In genomic region chr5:139077311-139078155, GRCm38 (mm10) we compare ENCODE assay signal across 10 mouse cellular contexts.
DNase-seq lines count a peak whose midpoint lies in the region; ATAC-seq and TF ChIP-seq lines count a peak whose summit lies in the region.
"Had no signal": no experiment of that assay in that cellular context is flagged by ENCODE, and none has a peak within 500 bp of the region (broad histone marks: within the 10 kb centered on the region; RNA-seq: fewer than 3 reads in every experiment).

No protein-coding gene starts in this region.

- no peak overlapping the region for H3K27ac ChIP-seq in heart, embryonic 11.5 days (ENCODE audit: low read depth, low read length)
- peak overlapping the region; percentile 5; the same call in 1 of the 2 replicates for H3K27ac ChIP-seq in cerebellum, adult 2 months (ENCODE audit: insufficient read depth, low read length)
- peak overlapping the region; percentile 65 for H3K27ac ChIP-seq in intestine, embryonic 15.5 days

- no peak overlapping the region for H3K4me2 ChIP-seq in heart, embryonic 11.5 days
- no peak overlapping the region for H3K4me2 ChIP-seq in intestine, embryonic 15.5 days (replicated peaks)

- DNase-seq in heart, adult 18-20 months: no peak
- DNase-seq in lung, postnatal 4 days: peak; percentile 27 to 55
- DNase-seq in lung, postnatal 14 days: no peak
- DNase-seq in cerebellum, adult 2 months: peak; percentile 69 to 77
- DNase-seq in adipocyte (ENCODE audit: low spot score): no peak
- no peak for DNase-seq in thymus, postnatal 10 days (ENCODE audit: low spot score in 2 of 2)
- DNase-seq: lung, postnatal 36 days had no signal

- H3K36me3 ChIP-seq in heart, embryonic 11.5 days (ENCODE audit: control insufficient read depth, insufficient read depth, low read length): no peaks in the 10 kb centered on the region
- no peaks in the 10 kb centered on the region for H3K36me3 ChIP-seq in intestine, embryonic 15.5 days

- TF ChIP-seq CTCF in cerebellum, adult 2 months (IDR thresholded peaks at IDR 0.05; ENCODE audit: borderline replicate concordance, insufficient read depth, low read depth, low read length): no peak

- peaks cover 28% of the 10 kb centered on the region for H3K4me1 ChIP-seq in heart, embryonic 11.5 days (ENCODE audit: control insufficient read depth, insufficient read depth, low read length)
- peaks cover 37% of the 10 kb centered on the region for H3K4me1 ChIP-seq in cerebellum, adult 2 months (ENCODE audit: control insufficient read depth, insufficient read depth, low read length)
- peaks cover 47% of the 10 kb centered on the region for H3K4me1 ChIP-seq in intestine, embryonic 15.5 days (replicated peaks)

- 0 out of 2 replicates have a peak, but pooled peaks have one; percentile 15 for ATAC-seq in heart, embryonic 11.5 days (replicated peaks; ENCODE audit: insufficient number of reproducible peaks, low FRiP score, low TSS enrichment)
- ATAC-seq in intestine, embryonic 15.5 days: peak; percentile 29; the same call in 1 of the 2 replicates
- ATAC-seq: activated CD4-positive, CD25-positive, alpha-beta regulatory T cell, adult 4 months had no signal

- no peaks in the 10 kb centered on the region for H3K9me3 ChIP-seq in heart, embryonic 11.5 days (replicated peaks; ENCODE audit: control insufficient read depth, low read length)
- H3K9me3 ChIP-seq in intestine, embryonic 15.5 days: no peaks in the 10 kb centered on the region

- H3K4me3 ChIP-seq in heart, embryonic 11.5 days (ENCODE audit: low read depth, low read length): no peak overlapping the region
- no peak overlapping the region for H3K4me3 ChIP-seq in cerebellum, adult 2 months (replicated peaks; ENCODE audit: insufficient read depth, low read depth, low read length)
- H3K4me3 ChIP-seq in intestine, embryonic 15.5 days (replicated peaks): no peak overlapping the region

- no peak for TF ChIP-seq POLR2A in cerebellum, adult 2 months (IDR thresholded peaks at IDR 0.05; ENCODE audit: borderline replicate concordance, insufficient read depth, low read length)

- 55% methylated on average over 11 of the region's 11 CpGs for WGBS in heart, embryonic 11.5 days (ENCODE audit: insufficient replicate concordance)
- WGBS in cerebellum, adult 2 months: 15% methylated on average over 11 of the region's 11 CpGs
- 28% methylated on average over 11 of the region's 11 CpGs for WGBS in intestine, embryonic 15.5 days

- no peaks in the 10 kb centered on the region for H3K27me3 ChIP-seq in heart, embryonic 11.5 days (ENCODE audit: control insufficient read depth, insufficient read depth, low read length)
- H3K27me3 ChIP-seq in cerebellum, adult 2 months (ENCODE audit: control insufficient read depth, insufficient read depth, low read length): no peaks in the 10 kb centered on the region
- H3K27me3 ChIP-seq in intestine, embryonic 15.5 days (replicated peaks): no peaks in the 10 kb centered on the region

- H3K9ac ChIP-seq in heart, embryonic 11.5 days (ENCODE audit: low read depth, low read length): no peak overlapping the region
- H3K9ac ChIP-seq in intestine, embryonic 15.5 days: no peak overlapping the region

Comparison
In these comparisons a context has a peak if more than half of its experiments do, and no peak if none do; other contexts are left out.
1. DNase-seq: peak in lung, postnatal 4 days (2 of 2) and cerebellum, adult 2 months (2 of 2); none in heart, adult 18-20 months (0 of 2), lung, postnatal 14 days (single experiment), adipocyte (single experiment) and thymus, postnatal 10 days (0 of 2).